Mouse (Mus musculus) brain, embryonic 14.5 days (tissue): Measurements from ENCODE around the gene Slc38a3.

Experiments
- CTCF ChIP-seq: fragments of 200-500 bp; IDR thresholded peaks from 2 replicates; pipeline ENCODE4 v1.5.1; 2012; ENCODE audit warnings: inconsistent platforms, mild to moderate bottlenecking, moderate library complexity, borderline replicate concordance; ENCODE audit not compliant: insufficient read depth, insufficient read length; ENCODE audit errors: extremely low read depth
- POLR2A ChIP-seq: fragments of 200-500 bp; IDR thresholded peaks from 2 replicates; pipeline ENCODE4 v1.6.1; 2012; ENCODE audit warnings: mild to moderate bottlenecking, inconsistent platforms, borderline replicate concordance; ENCODE audit not compliant: poor library complexity, insufficient read depth, insufficient read length, severe bottlenecking; ENCODE audit errors: extremely low read depth

GRCm38 (mm10) chr9:107669480-107669945 is at the start of gene Slc38a3:
- TF ChIP-seq CTCF (no peak), POLR2A (no peak)
